Mouse (Mus musculus) hindbrain, embryonic 12.5 days (tissue): Measurements from ENCODE around the gene Gal. TPM values are rescaled to one million over a fixed set of nuclear protein-coding genes. Genes with fewer than 3 reads are reported as not detected.
A peak's percentile ranks its signal among the peaks of the same experiment; 100 is the strongest.

Experiments used
- ATAC-seq: fragments of 200-750 bp; cut with Nextera tagmentation; 2 replicates; pipeline ENCODE4 v1.8.0; 2017; ENCODE audit warnings: moderate TSS enrichment; ENCODE audit not compliant: low FRiP score
- H3K27ac ChIP-seq: fragments of 300-500 bp; sonication (generic); 2 replicates; pipeline ENCODE4 v1.5.1; 2016; ENCODE audit warnings: mild to moderate bottlenecking
- H3K27me3 ChIP-seq: fragments of 300-500 bp; sonication (generic); 2 replicates; pipeline ENCODE4 v1.6.1; 2016; ENCODE audit warnings: mild to moderate bottlenecking
- H3K36me3 ChIP-seq: fragments of 300-500 bp; sonication (generic); 2 replicates; pipeline ENCODE4 v1.6.1; 2016; ENCODE audit warnings: mild to moderate bottlenecking
- H3K4me1 ChIP-seq: fragments of 300-500 bp; sonication (generic); 2 replicates; pipeline ENCODE4 v1.6.1; 2016
- H3K4me2 ChIP-seq: fragments of 300-500 bp; sonication (generic); replicated peaks from 2 replicates; pipeline ENCODE4 v1.6.1; 2016; ENCODE audit warnings: mild to moderate bottlenecking
- H3K4me3 ChIP-seq: fragments of 300-500 bp; sonication (generic); 2 replicates; pipeline ENCODE4 v1.5.1; 2016; ENCODE audit warnings: mild to moderate bottlenecking
- H3K9ac ChIP-seq: fragments of 300-500 bp; sonication (generic); 2 replicates; pipeline ENCODE4 v1.6.1; 2016; ENCODE audit warnings: mild to moderate bottlenecking, moderate library complexity
- H3K9me3 ChIP-seq: fragments of 300-500 bp; sonication (generic); replicated peaks from 2 replicates; pipeline ENCODE4 v1.6.1; 2016; ENCODE audit warnings: mild to moderate bottlenecking
- WGBS: fragments of 180-500 bp; shearing (Covaris S2); methylation state at CpG from one replicate; pipeline ENCODE4 v1.1.7; 2016; 5-methylcytosine and 5-hydroxymethylcytosine counted together
- polyA plus RNA-seq: library from polyadenylated mRNA; unstranded; fragments of >200 nt; fragmentation: Nextera tagmentation; extraction: Ambion mirVana; gene quantifications from 2 replicates; pipeline ENCODE4 v1.2.1, GENCODE M21; 2016

Gal gene
- polyA plus RNA-seq, 1 experiment from 2014 or later = 6.2 TPM

GRCm38 (mm10) chr19:3436840-3437239, 22.5 kb upstream of the Gal start:
- H3K27ac ChIP-seq = no peak overlapping the region
- no peak for ATAC-seq
- no peak overlapping the region for H3K4me3 ChIP-seq
- 0 out of 2 replicates have a peak, but pooled peaks cover 5% of the 10 kb centered on the region for H3K27me3 ChIP-seq
- H3K36me3 ChIP-seq = no peaks in the 10 kb centered on the region
- H3K4me1 ChIP-seq = 0 out of 2 replicates have a peak, but pooled peaks cover 9% of the 10 kb centered on the region
- no peaks in the 10 kb centered on the region for H3K9me3 ChIP-seq
- WGBS = 56% methylated on average over 9 of the region's 9 CpGs
- no peak overlapping the region for H3K4me2 ChIP-seq
- no peak overlapping the region for H3K9ac ChIP-seq

GRCm38 (mm10) chr19:3435824-3436223, 21.5 kb upstream of the Gal start:
- no peak overlapping the region for H3K4me2 ChIP-seq
- no peaks in the 10 kb centered on the region for H3K36me3 ChIP-seq
- no peak overlapping the region for H3K27ac ChIP-seq
- no peak for ATAC-seq
- H3K9ac ChIP-seq = no peak overlapping the region
- H3K4me3 ChIP-seq = no peak overlapping the region
- WGBS = 72% methylated on average over 3 of the region's 3 CpGs
- no peaks in the 10 kb centered on the region for H3K9me3 ChIP-seq
- 0 out of 2 replicates have a peak, but pooled peaks cover 6% of the 10 kb centered on the region for H3K4me1 ChIP-seq
- 0 out of 2 replicates have a peak, but pooled peaks cover 5% of the 10 kb centered on the region for H3K27me3 ChIP-seq

GRCm38 (mm10) chr19:3434641-3435040, 20.3 kb upstream of the Gal start:
- 39% methylated on average over 4 of the region's 4 CpGs for WGBS
- H3K27me3 ChIP-seq = 0 out of 2 replicates have a peak, but pooled peaks cover 5% of the 10 kb centered on the region
- H3K4me1 ChIP-seq = 0 out of 2 replicates have a peak, but pooled peaks cover 6% of the 10 kb centered on the region
- ATAC-seq = no peak
- H3K4me3 ChIP-seq = no peak overlapping the region
- no peak overlapping the region for H3K9ac ChIP-seq
- no peak overlapping the region for H3K27ac ChIP-seq
- no peaks in the 10 kb centered on the region for H3K9me3 ChIP-seq
- no peak overlapping the region for H3K4me2 ChIP-seq
- no peaks in the 10 kb centered on the region for H3K36me3 ChIP-seq

- no peak for ATAC-seq
- no peak overlapping the region for H3K27ac ChIP-seq
- 0 out of 2 replicates have a peak overlapping the region, but pooled peaks have one; percentile 25 for H3K9ac ChIP-seq
- H3K4me2 ChIP-seq = no peak overlapping the region
- no peaks in the 10 kb centered on the region for H3K36me3 ChIP-seq
- 0 out of 2 replicates have a peak, but pooled peaks cover 5% of the 10 kb centered on the region for H3K27me3 ChIP-seq
- 39% methylated on average over 4 of the region's 4 CpGs for WGBS
- H3K4me3 ChIP-seq = no peak overlapping the region
- H3K9me3 ChIP-seq = no peaks in the 10 kb centered on the region
- peaks cover 11% of the 10 kb centered on the region for H3K4me1 ChIP-seq
Observed at GRCm38 (mm10) chr19:3434124-3434523, 19.8 kb upstream of the Gal start.

- no peaks in the 10 kb centered on the region for H3K9me3 ChIP-seq
- no peaks in the 10 kb centered on the region for H3K36me3 ChIP-seq
- 89% methylated on average over 1 of the region's 2 CpGs for WGBS
- H3K4me2 ChIP-seq = no peak overlapping the region
- no peak overlapping the region for H3K27ac ChIP-seq
- H3K4me3 ChIP-seq = no peak overlapping the region
- H3K4me1 ChIP-seq = peaks cover 13% of the 10 kb centered on the region
- ATAC-seq = no peak
- H3K9ac ChIP-seq = no peak overlapping the region
- no peaks in the 10 kb centered on the region for H3K27me3 ChIP-seq
Observed at GRCm38 (mm10) chr19:3431969-3432368, 17.6 kb upstream of the Gal start.

GRCm38 (mm10) chr19:3431066-3431465, 16.7 kb upstream of the Gal start:
- no peaks in the 10 kb centered on the region for H3K27me3 ChIP-seq
- H3K4me1 ChIP-seq = peaks cover 13% of the 10 kb centered on the region
- H3K27ac ChIP-seq = no peak overlapping the region
- no peak for ATAC-seq
- H3K4me3 ChIP-seq = no peak overlapping the region
- no peak overlapping the region for H3K4me2 ChIP-seq
- H3K9ac ChIP-seq = no peak overlapping the region
- WGBS = 73% methylated on average over 7 of the region's 7 CpGs
- H3K9me3 ChIP-seq = no peaks in the 10 kb centered on the region
- no peaks in the 10 kb centered on the region for H3K36me3 ChIP-seq

- Histone ChIP-seq H3K36me3 (no peaks in the 10 kb centered on the region), H3K4me2 (no peak overlapping the region), H3K9ac (no peak overlapping the region), H3K4me3 (no peak overlapping the region), H3K27me3 (no peaks in the 10 kb centered on the region), H3K9me3 (no peaks in the 10 kb centered on the region), H3K4me1 (peaks cover 13% of the 10 kb centered on the region), H3K27ac (peak overlapping the region; percentile 45)
- 47% methylated on average over 7 of the region's 7 CpGs for WGBS
- peak; percentile 60 for ATAC-seq
Observed at GRCm38 (mm10) chr19:3429156-3429816, 14.9 kb upstream of the Gal start.

GRCm38 (mm10) chr19:3428057-3428830, 13.9 kb upstream of the Gal start:
- Histone ChIP-seq H3K36me3 (no peaks in the 10 kb centered on the region), H3K4me2 (no peak overlapping the region), H3K4me3 (no peak overlapping the region), H3K9ac (no peak overlapping the region), H3K27ac (no peak overlapping the region), H3K4me1 (peaks cover 7% of the 10 kb centered on the region), H3K9me3 (no peaks in the 10 kb centered on the region), H3K27me3 (no peaks in the 10 kb centered on the region)
- ATAC-seq = no peak
- WGBS = 79% methylated on average over 15 of the region's 15 CpGs

- H3K27me3 ChIP-seq = no peaks in the 10 kb centered on the region
- 83% methylated on average over 2 of the region's 2 CpGs for WGBS
- H3K9me3 ChIP-seq = no peaks in the 10 kb centered on the region
- no peak overlapping the region for H3K9ac ChIP-seq
- H3K27ac ChIP-seq = no peak overlapping the region
- no peak overlapping the region for H3K4me2 ChIP-seq
- no peak for ATAC-seq
- H3K36me3 ChIP-seq = no peaks in the 10 kb centered on the region
- H3K4me3 ChIP-seq = no peak overlapping the region
- peaks cover 3% of the 10 kb centered on the region for H3K4me1 ChIP-seq
Observed at GRCm38 (mm10) chr19:3424214-3424613, 9.9 kb upstream of the Gal start.

GRCm38 (mm10) chr19:3422981-3423380, 8.6 kb upstream of the Gal start:
- Histone ChIP-seq H3K27ac (no peak overlapping the region), H3K36me3 (no peaks in the 10 kb centered on the region), H3K27me3 (no peaks in the 10 kb centered on the region), H3K4me2 (no peak overlapping the region), H3K9ac (no peak overlapping the region), H3K9me3 (no peaks in the 10 kb centered on the region), H3K4me1 (no peaks in the 10 kb centered on the region), H3K4me3 (no peak overlapping the region)
- no peak for ATAC-seq
- WGBS = 59% methylated on average over 4 of the region's 4 CpGs

- no peak overlapping the region for H3K27ac ChIP-seq
- 37% methylated on average over 6 of the region's 6 CpGs for WGBS
- H3K4me3 ChIP-seq = no peak overlapping the region
- no peaks in the 10 kb centered on the region for H3K4me1 ChIP-seq
- peak; percentile 44; the same call in 1 of the 2 replicates for ATAC-seq
- H3K27me3 ChIP-seq = no peaks in the 10 kb centered on the region
- H3K36me3 ChIP-seq = no peaks in the 10 kb centered on the region
- H3K9ac ChIP-seq = no peak overlapping the region
- H3K4me2 ChIP-seq = no peak overlapping the region
- H3K9me3 ChIP-seq = no peaks in the 10 kb centered on the region
Observed at GRCm38 (mm10) chr19:3422488-3422887, 8.1 kb upstream of the Gal start.

- 60% methylated on average over 5 of the region's 5 CpGs for WGBS
- peak; percentile 44; the same call in 1 of the 2 replicates for ATAC-seq
- Histone ChIP-seq H3K4me2 (no peak overlapping the region), H3K9ac (no peak overlapping the region), H3K27ac (no peak overlapping the region), H3K4me1 (peaks cover 5% of the 10 kb centered on the region), H3K9me3 (no peaks in the 10 kb centered on the region), H3K27me3 (peaks cover 24% of the 10 kb centered on the region), H3K4me3 (no peak overlapping the region), H3K36me3 (no peaks in the 10 kb centered on the region)
Observed at GRCm38 (mm10) chr19:3419251-3419650, 4.9 kb upstream of the Gal start.
